Mouse (Mus musculus) neural tube, embryonic 15.5 days (tissue): ENCODE measurements around the gene Lig1. TPM values are rescaled to one million over a fixed set of nuclear protein-coding genes. Genes with fewer than 3 reads are reported as not detected.

Experiments
- ATAC-seq: fragments of 200-750 bp; cut with Nextera tagmentation; 2 replicates; pipeline ENCODE4 v1.8.0; 2017; ENCODE audit warnings: mild to moderate bottlenecking, moderate TSS enrichment, moderate library complexity; ENCODE audit not compliant: low FRiP score
- H3K27ac ChIP-seq: fragments of 300-500 bp; sonication (generic); replicated peaks from 2 replicates; pipeline ENCODE4 v1.5.1; 2015; ENCODE audit warnings: mild to moderate bottlenecking, inconsistent platforms
- H3K27me3 ChIP-seq: fragments of 300-500 bp; sonication (generic); replicated peaks from 2 replicates; pipeline ENCODE4 v1.6.1; 2015; ENCODE audit warnings: inconsistent platforms
- H3K36me3 ChIP-seq: fragments of 300-500 bp; sonication (generic); 2 replicates; pipeline ENCODE4 v1.6.1; 2015; ENCODE audit warnings: inconsistent platforms
- H3K4me1 ChIP-seq: fragments of 300-500 bp; sonication (generic); 2 replicates; pipeline ENCODE4 v1.6.1; 2015; ENCODE audit warnings: inconsistent platforms
- H3K4me2 ChIP-seq: fragments of 300-500 bp; sonication (generic); 2 replicates; pipeline ENCODE4 v1.6.1; 2015; ENCODE audit warnings: inconsistent platforms, mild to moderate bottlenecking, moderate library complexity
- H3K4me3 ChIP-seq: fragments of 300-500 bp; sonication (generic); replicated peaks from 2 replicates; pipeline ENCODE4 v1.5.1; 2015; ENCODE audit warnings: mild to moderate bottlenecking, inconsistent platforms
- H3K9ac ChIP-seq: fragments of 300-500 bp; sonication (generic); replicated peaks from 2 replicates; pipeline ENCODE4 v1.6.1; 2015; ENCODE audit warnings: mild to moderate bottlenecking, inconsistent platforms
- H3K9me3 ChIP-seq: fragments of 300-500 bp; sonication (generic); replicated peaks from 2 replicates; pipeline ENCODE4 v1.6.1; 2016; ENCODE audit warnings: inconsistent platforms
- WGBS: fragments of 180-500 bp; shearing (Covaris S2); methylation state at CpG from one replicate; pipeline ENCODE4 v1.1.7; 2015; ENCODE audit warnings: mixed read lengths; 5-methylcytosine and 5-hydroxymethylcytosine counted together
- polyA plus RNA-seq: library from polyadenylated mRNA; unstranded; fragments of >200 nt; fragmentation: Nextera tagmentation; extraction: Ambion mirVana; gene quantifications from 2 replicates; pipeline ENCODE4 v1.2.1, GENCODE M21; 2015

Gene Lig1
- polyA plus RNA-seq, 1 experiment from 2014 or later = 29.5 TPM

DNA sequence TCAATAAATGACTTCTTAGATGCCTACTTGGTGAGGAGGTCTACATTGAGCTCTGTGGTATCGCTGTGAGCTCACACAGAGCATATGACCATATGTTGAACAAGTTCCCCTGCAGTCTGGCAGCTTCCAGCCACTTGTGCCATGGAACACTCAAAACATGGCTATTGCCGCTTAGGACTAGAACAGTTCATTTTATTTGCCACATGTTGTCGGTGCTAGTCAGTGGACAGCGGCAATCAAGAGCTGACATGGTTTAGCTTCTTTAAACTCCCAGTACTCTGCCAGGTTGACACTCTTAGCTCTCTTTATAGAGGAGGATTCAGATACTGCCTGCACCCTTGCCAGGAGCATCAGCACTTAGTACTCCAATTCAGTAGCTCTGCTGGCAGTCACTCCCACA, 34.3 kb downstream of the Lig1 start:
- no peak overlapping the region for H3K4me3 ChIP-seq
- no peaks in the 10 kb centered on the region for H3K9me3 ChIP-seq
- no peak; the same call in 1 of the 2 replicates for ATAC-seq
- no peak overlapping the region for H3K4me2 ChIP-seq
- peaks cover 62% of the 10 kb centered on the region for H3K36me3 ChIP-seq
- no peak overlapping the region for H3K9ac ChIP-seq
- WGBS = 97% methylated on average over 4 of the region's 4 CpGs
- no peak overlapping the region for H3K27ac ChIP-seq
- no peaks in the 10 kb centered on the region for H3K4me1 ChIP-seq
- H3K27me3 ChIP-seq = no peaks in the 10 kb centered on the region

DNA sequence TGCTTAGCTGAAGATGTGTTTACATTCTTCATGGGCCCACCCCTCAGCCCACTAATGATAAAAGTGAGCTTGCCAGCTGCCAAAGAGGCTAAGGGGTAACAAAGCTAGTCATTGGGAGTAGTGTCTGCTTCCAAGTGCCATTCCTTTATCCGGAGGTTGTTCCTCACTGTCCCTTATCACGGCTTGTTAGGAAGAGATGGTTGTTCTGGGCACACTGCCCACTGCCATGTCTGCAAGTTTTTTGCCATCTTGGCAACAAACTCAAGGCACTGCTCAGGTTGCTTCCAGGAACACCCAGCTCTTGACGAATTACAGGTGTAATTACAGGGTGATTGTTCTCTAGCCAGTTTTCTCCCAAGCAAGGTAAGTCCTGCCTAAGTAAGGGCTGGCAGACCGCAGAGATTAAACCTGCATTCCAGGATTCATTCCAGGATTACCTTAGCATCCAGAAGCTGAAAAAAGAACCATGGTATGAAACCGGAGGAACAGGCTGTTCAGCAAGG, 37.1 kb downstream of the Lig1 start:
- H3K4me2 ChIP-seq = no peak overlapping the region
- peaks cover 40% of the 10 kb centered on the region for H3K36me3 ChIP-seq
- H3K9ac ChIP-seq = no peak overlapping the region
- 82% methylated on average over 5 of the region's 5 CpGs for WGBS
- H3K4me3 ChIP-seq = no peak overlapping the region
- no peak overlapping the region for H3K27ac ChIP-seq
- H3K4me1 ChIP-seq = no peaks in the 10 kb centered on the region
- H3K27me3 ChIP-seq = no peaks in the 10 kb centered on the region
- no peaks in the 10 kb centered on the region for H3K9me3 ChIP-seq
- ATAC-seq = no peak

DNA sequence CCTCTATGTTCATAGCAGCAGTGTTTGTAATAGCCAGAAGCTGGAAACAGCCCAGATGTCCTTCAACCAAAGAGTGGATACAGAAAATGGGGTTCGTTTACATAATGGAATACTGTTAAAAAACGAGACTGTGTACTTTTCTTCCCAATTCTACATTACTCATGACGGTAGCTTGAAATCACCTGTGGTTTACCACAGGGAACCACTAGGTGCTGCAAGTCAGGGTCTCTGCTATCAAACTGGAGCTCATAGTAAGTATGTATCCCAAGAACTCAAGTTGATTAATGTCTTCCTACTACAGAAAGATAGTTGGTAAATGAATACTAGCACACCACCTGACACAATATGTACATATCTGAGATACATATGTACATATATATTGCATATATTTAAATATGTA, 44.3 kb downstream of the Lig1 start:
- 91% methylated on average over 3 of the region's 3 CpGs for WGBS
- no peaks in the 10 kb centered on the region for H3K36me3 ChIP-seq
- H3K27me3 ChIP-seq = no peaks in the 10 kb centered on the region
- H3K27ac ChIP-seq = no peak overlapping the region
- no peak overlapping the region for H3K4me3 ChIP-seq
- H3K4me1 ChIP-seq = no peaks in the 10 kb centered on the region
- no peak overlapping the region for H3K4me2 ChIP-seq
- no peak for ATAC-seq
- no peak overlapping the region for H3K9ac ChIP-seq
- H3K9me3 ChIP-seq = no peaks in the 10 kb centered on the region

DNA sequence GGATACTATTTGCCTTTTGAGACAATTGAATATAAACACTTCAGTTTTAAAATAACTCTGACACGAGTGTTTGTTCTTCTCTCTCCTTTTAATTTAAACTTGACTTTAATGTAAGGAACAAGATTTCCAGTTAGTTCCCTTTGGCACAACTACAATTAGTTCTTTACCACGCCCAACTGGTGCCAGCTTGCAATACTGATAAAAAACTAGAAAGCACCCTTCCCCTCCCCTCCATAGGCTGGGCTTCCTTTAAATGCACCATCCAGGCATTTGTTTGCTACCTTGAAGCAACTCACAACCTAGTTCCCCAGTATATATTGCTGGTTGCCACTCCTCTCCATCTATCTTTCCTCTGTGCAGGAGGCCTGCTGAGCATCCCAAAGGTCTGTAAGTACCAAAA, 47.2 kb downstream of the Lig1 start, which contains the start of gene Pla2g4c:
Gene Pla2g4c, plus strand, starts transcription at position 340 of the 400 bp plus-strand sequence.
- Histone ChIP-seq H3K36me3 (no peaks in the 10 kb centered on the region), H3K9me3 (no peaks in the 10 kb centered on the region), H3K4me3 (no peak within 1 kb of the TSS), H3K4me1 (no peaks in the 10 kb centered on the region), H3K4me2 (no peak within 1 kb of the TSS), H3K27ac (no peak within 1 kb of the TSS), H3K9ac (no peak within 1 kb of the TSS), H3K27me3 (no peaks in the 10 kb centered on the region)
- no peak for ATAC-seq
- 91% methylated on average over 2 of the region's 2 CpGs for WGBS

DNA sequence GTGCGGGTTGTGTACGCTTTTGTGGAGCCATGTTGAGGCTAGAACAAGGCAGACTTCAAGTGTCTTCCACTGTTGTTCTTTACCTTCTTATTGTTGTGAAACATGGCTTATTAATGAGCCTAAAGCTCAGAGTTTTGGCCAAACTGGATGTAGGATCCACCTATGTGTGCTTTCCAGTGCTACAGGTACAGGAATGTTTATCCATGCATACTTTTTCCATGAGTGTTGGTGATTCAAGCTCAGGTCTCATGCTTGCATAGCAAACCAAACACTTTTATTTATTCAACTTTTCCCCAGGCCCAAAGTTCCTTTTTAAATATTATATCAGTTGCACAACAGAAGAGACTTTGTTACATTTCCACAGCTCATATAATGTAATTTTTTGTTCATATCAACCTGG, 53.5 kb downstream of the Lig1 start:
- ATAC-seq = no peak
- H3K4me1 ChIP-seq = no peaks in the 10 kb centered on the region
- H3K36me3 ChIP-seq = 0 out of 2 replicates have a peak, but pooled peaks cover 4% of the 10 kb centered on the region
- H3K9ac ChIP-seq = no peak overlapping the region
- H3K4me2 ChIP-seq = no peak overlapping the region
- no peak overlapping the region for H3K27ac ChIP-seq
- no peaks in the 10 kb centered on the region for H3K9me3 ChIP-seq
- no peaks in the 10 kb centered on the region for H3K27me3 ChIP-seq
- no peak overlapping the region for H3K4me3 ChIP-seq
- WGBS = 95% methylated on average over 2 of the region's 2 CpGs

DNA sequence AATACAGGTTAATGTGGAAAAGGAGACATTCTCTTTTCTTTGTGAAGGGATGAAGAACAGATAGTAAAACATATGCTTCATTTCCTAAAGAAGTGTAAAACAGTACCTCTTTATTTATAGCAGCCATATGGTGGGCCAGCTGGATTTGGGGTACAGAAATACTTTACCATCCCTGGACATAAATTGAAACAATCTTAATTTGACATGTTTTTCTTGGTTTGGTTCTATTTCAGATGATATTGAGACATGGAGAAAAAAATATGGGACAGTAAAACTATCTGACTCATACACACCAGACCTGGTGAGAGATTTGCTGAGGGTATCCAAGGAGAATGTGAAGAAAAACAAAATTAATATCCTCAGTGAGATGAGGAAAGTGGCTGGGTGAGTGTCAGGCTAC, 78.9 kb downstream of the Lig1 start:
- H3K36me3 ChIP-seq = peaks cover 44% of the 10 kb centered on the region
- no peak overlapping the region for H3K9ac ChIP-seq
- H3K27me3 ChIP-seq = no peaks in the 10 kb centered on the region
- H3K9me3 ChIP-seq = 0 out of 2 replicates have a peak, but pooled peaks cover 5% of the 10 kb centered on the region
- no peak overlapping the region for H3K27ac ChIP-seq
- no peak for ATAC-seq
- H3K4me2 ChIP-seq = no peak overlapping the region
- H3K4me3 ChIP-seq = no peak overlapping the region
- H3K4me1 ChIP-seq = no peaks in the 10 kb centered on the region

Other genes starting within 250 kb of the Lig1 start
- gene Chmp2a, start 242.5 kb upstream of the Lig1 start, polyA plus RNA-seq = 165 and 170 TPM in 2 replicates
- gene Ube2m, start 239.0 kb upstream of the Lig1 start, polyA plus RNA-seq = 129 and 149 TPM in 2 replicates
- 7.7 and 8.8 TPM in 2 replicates for gene Mzf1, start 222.5 kb upstream of the Lig1 start, polyA plus RNA-seq
- 0.12 and 0.20 TPM in 2 replicates for gene Vmn1r85, start 182.1 kb upstream of the Lig1 start, polyA plus RNA-seq
- not detected in 2 replicates for gene Vmn1r86, start 157.4 kb upstream of the Lig1 start, polyA plus RNA-seq
- gene Vmn1r87, start 137.1 kb upstream of the Lig1 start, polyA plus RNA-seq = not detected in 2 replicates
- not detected in 2 replicates for gene Vmn1r88, start 117.7 kb upstream of the Lig1 start, polyA plus RNA-seq
- gene Vmn1r89, start 64.3 kb upstream of the Lig1 start, polyA plus RNA-seq = not detected in 2 replicates
- 9.4 and 9.6 TPM in 2 replicates for gene Zswim9, start 1.4 kb downstream of the Lig1 start, polyA plus RNA-seq
- 0.69 and 0.72 TPM in 2 replicates for gene Pla2g4c, start 47.4 kb downstream of the Lig1 start, polyA plus RNA-seq
- gene Cabp5, start 120.8 kb downstream of the Lig1 start, polyA plus RNA-seq = 0.18 TPM in 1 of 2 replicates, not detected in the other
- not detected in 2 replicates for gene Bsph1, start 173.6 kb downstream of the Lig1 start, polyA plus RNA-seq